In genomic region chr2:157640873-157641272, GRCm38 (mm10) we compare ENCODE assay signal across 15 mouse cellular contexts.
DNase-seq lines count a peak whose midpoint lies in the region; ATAC-seq and TF ChIP-seq lines count a peak whose summit lies in the region.
"Had no signal": no experiment of that assay in that cellular context is flagged by ENCODE, and none has a peak within 500 bp of the region (broad histone marks: within the 10 kb centered on the region; RNA-seq: fewer than 3 reads in every experiment).

No protein-coding gene starts in this region.

- peak; percentile 68; the same call in 1 of the 2 replicates for ATAC-seq in midbrain, postnatal 0 days (ENCODE audit: low FRiP score)
- ATAC-seq in midbrain, embryonic 11.5 days (ENCODE audit: low FRiP score): no peak
- 0 out of 2 replicates have a peak, but pooled peaks have one; percentile 71 for ATAC-seq in intestine, embryonic 16.5 days

- H3K9ac ChIP-seq in midbrain, postnatal 0 days (replicated peaks; ENCODE audit: low read length, poor library complexity, severe bottlenecking): no peak overlapping the region
- no peak overlapping the region for H3K9ac ChIP-seq in midbrain, embryonic 11.5 days (ENCODE audit: low read length)
- no peak overlapping the region for H3K9ac ChIP-seq in intestine, embryonic 16.5 days (ENCODE audit: low read depth, low read length)
- H3K9ac ChIP-seq: embryonic facial prominence, embryonic 12.5 days; forebrain, embryonic 12.5 days; liver, embryonic 13.5 days had no signal

- H3K27ac ChIP-seq in midbrain, postnatal 0 days (ENCODE audit: low read depth, low read length): no peak overlapping the region
- H3K27ac ChIP-seq in midbrain, embryonic 11.5 days (ENCODE audit: low read depth, low read length): no peak overlapping the region
- H3K27ac ChIP-seq in intestine, embryonic 16.5 days (ENCODE audit: low read length): no peak overlapping the region
- H3K27ac ChIP-seq: embryonic facial prominence, embryonic 12.5 days; forebrain, embryonic 12.5 days; liver, embryonic 13.5 days had no signal

- H3K4me1 ChIP-seq in midbrain, postnatal 0 days (ENCODE audit: insufficient read depth, low read length): no peaks in the 10 kb centered on the region
- no peaks in the 10 kb centered on the region for H3K4me1 ChIP-seq in midbrain, embryonic 11.5 days (ENCODE audit: control insufficient read depth, insufficient read depth, low read length)
- no peaks in the 10 kb centered on the region for H3K4me1 ChIP-seq in intestine, embryonic 16.5 days (ENCODE audit: control insufficient read depth, insufficient read depth, low read length)
- H3K4me1 ChIP-seq: embryonic facial prominence, embryonic 12.5 days; liver, embryonic 13.5 days had no signal

- no peak overlapping the region for H3K4me2 ChIP-seq in midbrain, postnatal 0 days (ENCODE audit: low read depth, low read length, poor library complexity, severe bottlenecking)
- no peak overlapping the region for H3K4me2 ChIP-seq in midbrain, embryonic 11.5 days
- no peak overlapping the region for H3K4me2 ChIP-seq in intestine, embryonic 16.5 days (ENCODE audit: low read depth, low read length)
- H3K4me2 ChIP-seq: embryonic facial prominence, embryonic 12.5 days; forebrain, embryonic 12.5 days; liver, embryonic 13.5 days had no signal

- TF ChIP-seq CTCF in midbrain, postnatal 0 days (IDR thresholded peaks at IDR 0.05): no peak

- 53% methylated on average over 4 of the region's 4 CpGs for WGBS in midbrain, postnatal 0 days
- 40% methylated on average over 4 of the region's 4 CpGs for WGBS in midbrain, embryonic 11.5 days
- 36% methylated on average over 4 of the region's 4 CpGs for WGBS in intestine, embryonic 16.5 days

- H3K4me3 ChIP-seq in midbrain, postnatal 0 days (ENCODE audit: low read depth, low read length): no peak overlapping the region
- H3K4me3 ChIP-seq in midbrain, embryonic 11.5 days (ENCODE audit: low read depth, low read length): no peak overlapping the region
- no peak overlapping the region for H3K4me3 ChIP-seq in intestine, embryonic 16.5 days (ENCODE audit: low read length)
- H3K4me3 ChIP-seq: embryonic facial prominence, embryonic 12.5 days; forebrain, embryonic 12.5 days; liver, embryonic 13.5 days had no signal

- no peaks in the 10 kb centered on the region for H3K27me3 ChIP-seq in midbrain, postnatal 0 days (ENCODE audit: insufficient read depth, low read length)
- no peaks in the 10 kb centered on the region for H3K27me3 ChIP-seq in midbrain, embryonic 11.5 days (ENCODE audit: control insufficient read depth, insufficient read depth, low read length)
- no peaks in the 10 kb centered on the region for H3K27me3 ChIP-seq in intestine, embryonic 16.5 days (replicated peaks; ENCODE audit: control insufficient read depth, insufficient read depth, low read length)
- H3K27me3 ChIP-seq: embryonic facial prominence, embryonic 12.5 days; liver, embryonic 13.5 days had no signal

- no peaks in the 10 kb centered on the region for H3K36me3 ChIP-seq in midbrain, postnatal 0 days (ENCODE audit: insufficient read depth, low read length)
- no peaks in the 10 kb centered on the region for H3K36me3 ChIP-seq in midbrain, embryonic 11.5 days (ENCODE audit: control insufficient read depth, insufficient read depth, low read length)
- H3K36me3 ChIP-seq in intestine, embryonic 16.5 days (ENCODE audit: control insufficient read depth, insufficient read depth, low read length): no peaks in the 10 kb centered on the region
- H3K36me3 ChIP-seq: embryonic facial prominence, embryonic 12.5 days; forebrain, embryonic 12.5 days; liver, embryonic 13.5 days had no signal

- no peaks in the 10 kb centered on the region for H3K9me3 ChIP-seq in midbrain, postnatal 0 days (ENCODE audit: low read length)
- no peaks in the 10 kb centered on the region for H3K9me3 ChIP-seq in midbrain, embryonic 11.5 days (ENCODE audit: control insufficient read depth, low read length)
- no peaks in the 10 kb centered on the region for H3K9me3 ChIP-seq in intestine, embryonic 16.5 days (ENCODE audit: control insufficient read depth, low read length)
- H3K9me3 ChIP-seq: embryonic facial prominence, embryonic 12.5 days; forebrain, embryonic 12.5 days; liver, embryonic 13.5 days had no signal

- DNase-seq in adrenal gland, adult 2 months: peak; percentile 14
- no peak for DNase-seq in adrenal gland, adult 18-20 months (ENCODE audit: low spot score in 2 of 2)
- no peak for DNase-seq in midbrain, postnatal 0 days (ENCODE audit: low spot score)
- DNase-seq in midbrain, embryonic 11.5 days (ENCODE audit: low spot score, missing footprints): no peak
- no peak for DNase-seq in heart, adult 11 months
- DNase-seq in urinary bladder, postnatal 4 days (ENCODE audit: low spot score in 2 of 2): no peak
- no peak for DNase-seq in layer of hippocampus, adult 9-11 months
- DNase-seq: cerebellum, adult 11-12 months; gastrocnemius, postnatal 14 days; kidney, adult 8-10 months; liver, embryonic 13.5 days; right cerebral cortex, postnatal 25 days had no signal
